Mouse (Mus musculus): ENCODE results near the gene Fabp7. TPM values are rescaled to one million over a fixed set of nuclear protein-coding genes. Genes with fewer than 3 reads are reported as not detected.

The Fabp7 gene
- total RNA-seq (2023), result not detected in 2 replicates

DNA sequence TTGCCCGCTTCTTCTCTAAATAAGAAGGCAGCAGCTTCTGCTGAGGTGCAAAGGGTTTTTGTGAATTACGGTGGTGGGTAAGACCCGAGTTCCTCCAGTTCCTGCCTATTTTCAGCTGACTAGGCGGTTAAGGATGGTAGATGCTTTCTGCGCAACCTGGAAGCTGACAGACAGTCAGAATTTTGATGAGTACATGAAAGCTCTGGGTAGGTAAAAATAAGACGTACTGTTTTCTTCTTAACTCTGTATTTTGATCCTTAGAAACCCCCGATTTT is at the start of gene Fabp7:
Fabp7 (plus strand) TSS at position 6 of the 275 bp plus-strand sequence.

DNA sequence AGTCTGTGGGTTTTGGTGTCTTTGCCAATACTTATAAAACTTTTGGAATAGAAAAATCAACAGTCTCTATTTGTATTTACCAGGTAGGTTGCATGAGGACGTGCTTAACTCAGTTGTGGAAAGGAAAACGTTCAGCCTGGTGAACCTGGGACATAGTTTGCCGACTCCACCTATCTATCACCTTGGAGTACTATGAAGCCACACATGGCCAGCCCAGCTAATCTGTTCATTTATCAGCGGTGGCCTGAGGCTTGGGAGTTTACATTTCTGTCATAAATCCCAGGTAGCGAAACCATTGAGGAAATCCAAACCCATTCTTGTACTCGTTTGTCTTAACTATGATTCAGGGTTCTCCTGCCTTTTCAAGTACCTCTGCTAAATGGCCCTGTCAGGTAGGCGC is 9.3 kb downstream of the Fabp7 start, which contains the start of gene Smpdl3a:
Smpdl3a (plus strand) TSS at position 318 of the 400 bp plus-strand sequence.

Other genes starting within 250 kb of the Fabp7 start
- 2.0 and 2.5 TPM in 2 replicates for gene Pkib, start 152.9 kb upstream of the Fabp7 start, total RNA-seq (2023)
- 103 and 134 TPM in 2 replicates for gene Smpdl3a, start 9.5 kb downstream of the Fabp7 start, total RNA-seq (2023)

All from neutrophil, adult 65 days (primary cell).